Mouse (Mus musculus) adrenal gland, adult (tissue): ENCODE measurements around the gene Dtx3.
A peak's percentile ranks its signal among the peaks of the same experiment; 100 is the strongest.

Experiments
- DNase-seq, 2 experiments: peaks; one replicate each; pipeline ENCODE4 v3.0.0; 2022 to 2023; ENCODE audit warnings: low spot score in 1 of 2; ENCODE audit not compliant: inconsistent age in 2 of 2

The Dtx3 gene

DNA sequence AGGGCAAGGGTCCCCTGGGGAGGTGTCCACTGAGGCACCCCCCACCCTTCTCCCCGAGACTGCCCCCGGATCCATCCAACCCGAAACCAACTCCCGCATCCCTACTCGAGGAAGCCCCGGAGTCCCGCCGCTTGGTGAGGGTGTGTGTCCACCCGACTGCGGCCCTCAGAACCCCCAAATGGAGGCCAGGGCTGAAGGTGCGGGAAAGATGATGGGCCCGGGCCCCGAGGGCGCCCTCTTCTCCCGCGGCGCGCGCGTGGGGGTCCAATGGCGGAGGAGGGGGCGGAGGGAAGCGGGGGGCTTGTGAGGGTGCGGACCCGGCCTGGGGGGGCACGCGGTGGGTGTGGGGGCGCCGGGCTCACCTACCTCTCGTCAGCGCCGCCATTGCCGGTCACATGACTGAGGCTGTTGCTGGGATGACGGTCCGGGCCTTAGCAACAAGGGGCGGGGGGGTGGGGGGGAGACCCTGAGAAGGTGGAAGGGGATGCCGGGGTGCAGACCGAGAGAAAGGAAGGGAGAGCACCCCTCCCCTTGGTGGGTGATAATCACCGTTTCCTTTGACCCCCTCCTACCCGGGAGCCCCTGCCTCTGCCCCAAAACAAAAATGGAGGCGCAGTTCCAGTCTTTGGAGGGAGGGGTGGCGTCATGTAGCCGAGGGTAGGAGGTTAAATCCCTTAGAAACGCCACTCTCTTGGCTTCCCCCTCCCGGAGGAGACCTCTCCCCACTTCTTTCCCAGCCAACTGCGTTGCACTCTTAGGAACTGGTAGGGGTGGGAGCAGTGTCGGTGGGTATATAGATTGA lies at the start of gene Dtx3:
Gene Dtx3, minus strand, starts transcription at position 401 of the 802 bp plus-strand sequence.
- peak; percentile 59 to 78 for DNase-seq

GRCm38 (mm10) chr10:127238241-127238824 lies 42.8 kb upstream of the Dtx3 start:
- DNase-seq = no peak

DNA sequence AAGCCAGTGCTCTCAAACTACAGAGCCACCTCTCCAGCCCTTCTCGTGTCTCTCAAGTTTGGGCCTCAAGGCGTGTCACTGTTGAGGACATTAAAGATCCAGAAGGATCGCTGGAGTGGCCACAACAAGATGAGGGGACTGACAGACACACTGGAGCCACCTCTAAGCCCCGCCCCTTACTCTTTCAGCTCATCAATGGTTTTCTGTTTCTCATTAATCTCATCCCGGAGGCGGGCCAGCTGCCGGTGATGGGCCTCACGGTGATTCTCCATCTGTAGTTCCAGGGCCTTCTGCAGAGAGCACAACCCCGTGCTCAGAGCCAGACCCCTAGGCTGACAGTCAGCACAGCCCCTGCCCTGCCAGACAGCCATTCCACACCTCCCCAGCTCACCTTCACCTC lies 41.0 kb upstream of the Dtx3 start:
- no peak for DNase-seq

GRCm38 (mm10) chr10:127233141-127233540 lies 37.6 kb upstream of the Dtx3 start:
- DNase-seq = no peak

DNA sequence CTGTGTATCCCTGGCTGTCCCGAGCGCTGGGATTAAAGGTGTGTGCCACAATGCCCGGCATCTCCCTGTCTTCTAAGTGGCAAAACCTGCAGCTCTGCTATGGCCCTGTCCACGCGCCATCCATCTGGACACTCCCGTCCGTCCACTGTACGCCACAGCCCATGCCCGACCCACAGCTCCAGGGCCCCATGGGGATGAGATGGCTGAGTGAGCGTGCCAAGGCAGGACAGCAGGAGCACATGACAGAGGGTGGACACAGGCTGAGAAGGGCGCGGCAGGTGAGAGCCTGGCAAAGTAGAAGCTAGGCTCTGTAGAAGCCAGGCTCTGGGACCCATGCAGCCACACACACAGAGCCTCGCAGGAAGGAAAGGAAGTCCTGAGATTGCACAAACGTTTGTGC lies 36.2 kb upstream of the Dtx3 start:
- no peak for DNase-seq

DNA sequence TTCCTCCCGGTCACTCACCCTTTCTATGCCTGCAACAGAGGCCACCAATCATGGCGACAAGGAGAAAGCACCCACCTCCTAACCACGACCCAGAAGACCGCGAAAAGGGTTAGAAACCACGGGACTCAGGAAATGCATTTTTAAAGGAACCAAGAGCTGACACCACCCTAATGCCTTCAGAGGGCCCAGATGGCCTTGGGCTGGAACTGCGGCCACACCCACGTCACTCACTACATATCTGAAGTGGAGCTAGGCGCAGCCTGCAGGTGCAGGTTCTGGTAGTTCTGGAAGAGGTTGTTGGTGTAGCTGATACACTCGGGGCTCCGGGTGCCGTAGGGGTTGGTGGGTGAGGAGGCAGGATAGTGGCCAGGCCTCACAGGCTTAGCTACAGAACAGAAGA lies 35.2 kb upstream of the Dtx3 start:
- no peak for DNase-seq

- DNase-seq = peak; percentile 29 to 90
Observed at GRCm38 (mm10) chr10:127228897-127229296, 33.4 kb upstream of the Dtx3 start.

DNA sequence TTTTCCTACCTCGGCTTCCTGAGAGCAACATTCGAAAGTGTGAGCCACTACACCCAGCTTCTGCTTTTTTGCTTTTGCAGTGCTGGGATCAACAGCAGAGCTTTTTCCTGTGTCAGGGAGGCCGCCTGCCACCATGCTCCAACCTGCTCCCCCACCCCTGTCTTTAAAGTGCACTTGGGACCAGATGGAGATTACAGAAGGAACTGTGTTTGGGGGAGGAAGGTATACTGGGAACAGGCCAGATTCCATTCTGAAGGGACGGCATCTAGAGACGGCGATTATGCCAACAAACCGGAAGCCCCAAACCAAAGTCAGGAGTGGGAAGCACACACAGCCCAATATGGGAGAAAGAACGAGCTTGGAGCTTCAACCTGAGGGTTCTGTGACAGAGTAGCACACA lies 31.6 kb upstream of the Dtx3 start:
- DNase-seq = no peak

GRCm38 (mm10) chr10:127226318-127226895 lies 30.9 kb upstream of the Dtx3 start:
- peak; percentile 55 to 83 for DNase-seq

DNA sequence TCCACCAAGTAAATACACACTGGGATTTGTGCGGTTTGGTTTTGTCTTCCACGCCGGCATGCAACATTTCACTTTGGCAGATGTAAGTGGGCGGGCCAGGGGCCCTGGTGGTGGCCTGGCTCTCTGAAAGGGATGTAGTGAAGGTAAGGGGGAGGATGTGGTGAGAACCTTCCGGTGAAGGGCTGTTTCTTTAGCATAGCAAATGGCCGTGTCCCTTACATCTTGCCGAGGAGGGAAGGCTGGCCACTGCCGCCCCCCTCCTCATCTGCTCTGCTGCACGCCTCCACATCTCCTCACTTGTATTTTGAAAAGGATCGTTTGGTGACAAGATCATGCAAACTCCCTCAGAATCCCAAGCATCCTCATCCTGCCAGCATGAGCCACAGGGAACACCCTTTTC lies 30.2 kb upstream of the Dtx3 start:
- DNase-seq = no peak

DNA sequence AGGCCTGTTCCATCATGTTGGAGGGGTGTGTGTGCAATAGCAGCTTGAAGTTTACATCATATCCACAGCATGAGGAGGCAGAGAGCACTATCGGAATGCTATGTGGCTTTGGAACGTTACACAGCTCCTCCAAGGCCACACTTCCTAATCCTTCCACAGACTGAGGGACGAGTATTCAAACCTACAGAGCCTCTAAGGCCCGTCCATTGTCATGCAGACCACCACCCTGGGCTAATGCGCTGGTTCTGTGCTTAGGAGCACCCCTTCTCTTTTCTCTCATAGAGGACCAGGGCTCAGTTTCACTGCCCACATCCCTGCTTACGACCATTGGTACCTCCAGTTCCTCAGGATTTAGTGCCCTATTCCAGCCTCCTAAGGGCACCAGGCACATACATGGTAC lies 29.7 kb upstream of the Dtx3 start:
- DNase-seq = no peak

- DNase-seq = no peak
Observed at GRCm38 (mm10) chr10:127218339-127218738, 22.8 kb upstream of the Dtx3 start.

DNA sequence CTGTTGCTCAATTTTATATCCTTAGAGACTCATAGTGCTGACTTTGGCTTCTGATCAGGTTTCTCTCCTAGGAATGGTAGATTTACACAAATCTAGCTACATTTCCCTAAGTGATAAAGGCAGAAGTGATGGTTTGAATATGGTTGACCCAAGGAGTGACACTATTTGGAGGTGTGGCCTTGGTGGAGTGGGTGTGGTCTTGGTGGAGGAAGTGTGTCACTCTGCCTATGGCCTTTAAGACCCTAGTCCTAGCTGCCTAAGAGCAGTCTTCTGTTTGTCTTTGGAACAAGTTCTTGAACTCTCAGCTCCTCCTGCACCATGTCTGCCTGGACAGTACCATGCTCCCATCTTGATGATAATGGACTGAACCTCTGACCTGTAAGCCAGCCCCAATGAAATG lies 21.6 kb upstream of the Dtx3 start:
- DNase-seq = no peak

DNA sequence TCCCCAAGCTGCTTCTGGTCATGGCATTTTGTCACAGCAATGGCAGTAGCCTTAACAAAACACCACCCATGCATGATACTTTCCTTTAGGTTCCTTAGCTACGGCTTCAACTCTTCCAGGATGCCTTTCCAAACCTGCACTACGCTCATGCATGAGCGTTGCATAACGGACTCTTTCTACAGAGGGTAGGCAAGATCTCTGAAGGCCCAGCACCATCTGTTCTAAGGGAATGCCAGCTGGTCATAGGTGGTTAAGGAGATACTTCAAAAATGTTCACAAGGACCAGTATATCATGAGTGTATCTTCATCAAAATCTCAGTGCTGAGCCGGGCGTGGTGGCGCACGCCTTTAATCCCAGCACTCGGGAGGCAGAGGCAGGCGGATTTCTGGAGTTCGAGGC lies 20.9 kb upstream of the Dtx3 start:
- no peak for DNase-seq

DNA sequence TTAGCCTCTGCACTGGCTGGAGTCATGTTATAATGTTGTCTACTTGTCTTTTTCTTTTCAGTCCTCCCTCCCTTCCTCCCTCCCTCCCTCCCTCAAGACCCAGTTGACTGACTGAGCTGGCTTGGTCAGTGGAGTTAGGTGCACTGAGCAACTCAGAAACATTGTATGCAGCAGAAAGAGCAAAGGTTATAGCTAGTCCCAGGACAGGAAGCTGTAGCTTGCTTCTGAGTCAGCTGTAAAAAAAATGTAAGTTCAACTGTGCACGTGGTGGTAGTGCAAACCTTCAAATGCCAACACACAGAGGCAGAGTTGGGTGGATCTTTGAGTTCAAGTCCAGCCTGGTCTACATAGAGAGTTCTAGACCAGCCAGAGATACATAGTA lies 18.9 kb upstream of the Dtx3 start:
- DNase-seq = no peak

DNA sequence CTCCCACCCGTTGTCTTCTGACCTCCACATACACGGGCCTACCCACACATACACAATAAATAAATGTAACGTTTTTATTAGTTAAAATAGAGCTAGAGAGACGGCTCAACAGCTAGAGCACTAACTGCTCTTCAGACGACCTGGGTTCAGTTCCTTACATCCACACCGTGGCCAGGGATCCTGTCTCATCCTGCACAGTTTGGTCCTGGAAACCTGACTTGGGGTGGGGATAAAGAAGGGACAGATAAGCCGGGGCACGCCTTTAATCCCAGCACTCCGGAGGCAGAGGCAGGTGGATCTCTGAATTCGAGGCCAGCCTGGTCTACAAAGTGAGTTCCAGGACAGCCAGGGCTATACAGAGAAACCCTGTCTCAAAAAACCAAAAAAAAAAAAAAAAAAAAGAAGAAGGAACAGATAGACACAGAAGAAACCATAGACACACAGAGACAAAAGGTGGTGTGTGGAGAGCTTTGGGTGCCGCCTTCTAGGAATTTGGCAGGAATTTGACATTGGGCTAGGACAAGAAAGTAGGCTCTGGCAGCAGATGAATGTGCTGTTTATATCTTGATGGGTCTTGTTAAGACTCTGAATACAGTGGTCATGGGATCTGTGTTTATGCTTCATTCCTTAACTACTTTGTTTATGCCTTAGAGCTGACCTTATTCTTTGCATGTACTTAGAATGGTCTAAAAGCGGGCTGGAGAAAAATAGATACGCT lies 18.3 kb upstream of the Dtx3 start:
- DNase-seq = no peak

DNA sequence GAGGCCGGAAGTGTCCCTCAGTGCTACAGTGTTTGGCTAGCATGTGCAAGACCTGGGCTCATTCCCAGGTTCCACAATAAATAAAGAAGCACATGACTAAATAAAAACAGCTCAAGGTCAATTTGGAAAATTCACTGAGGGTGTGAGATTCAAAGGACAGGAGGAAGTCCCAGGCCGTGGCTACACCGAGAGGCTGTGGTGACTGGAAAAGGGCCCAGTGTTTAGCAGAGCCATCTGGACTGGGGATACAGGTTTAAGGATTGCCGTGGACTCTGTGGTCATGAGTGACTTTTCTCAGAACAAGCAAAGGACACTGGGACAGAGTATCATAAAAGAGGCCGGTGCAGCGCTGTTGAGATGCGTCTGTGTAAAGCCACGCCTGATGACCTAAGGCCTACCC lies 17.7 kb upstream of the Dtx3 start:
- DNase-seq = peak in 1 of 2 experiments; percentile 24

DNA sequence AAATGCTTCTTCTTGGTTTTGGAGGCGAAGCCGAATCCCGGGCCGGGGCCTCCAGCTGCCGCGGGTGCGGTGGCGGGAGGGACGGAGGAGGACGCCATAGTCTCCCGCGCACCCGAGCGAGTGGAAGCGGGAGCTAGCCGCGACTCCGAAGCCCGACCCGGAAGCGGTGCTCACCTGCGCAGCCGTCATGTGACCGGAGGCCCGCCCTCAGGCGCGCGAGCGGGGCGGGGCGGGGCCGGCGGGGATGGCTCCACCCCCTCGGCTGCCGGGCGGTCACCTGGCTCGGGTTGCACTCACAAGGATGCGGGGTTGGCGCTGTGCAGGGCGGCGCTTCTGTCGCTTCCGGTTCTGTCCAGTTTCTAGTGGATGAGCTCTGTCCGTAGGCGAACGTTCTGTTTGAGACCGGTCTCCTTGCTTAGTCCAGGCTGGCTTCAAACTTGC lies 15.9 kb upstream of the Dtx3 start, which contains the start of gene Pip4k2c:
Gene Pip4k2c, minus strand, starts transcription at position 172 of the 441 bp plus-strand sequence.
- DNase-seq = peak; percentile 96 to 97

DNA sequence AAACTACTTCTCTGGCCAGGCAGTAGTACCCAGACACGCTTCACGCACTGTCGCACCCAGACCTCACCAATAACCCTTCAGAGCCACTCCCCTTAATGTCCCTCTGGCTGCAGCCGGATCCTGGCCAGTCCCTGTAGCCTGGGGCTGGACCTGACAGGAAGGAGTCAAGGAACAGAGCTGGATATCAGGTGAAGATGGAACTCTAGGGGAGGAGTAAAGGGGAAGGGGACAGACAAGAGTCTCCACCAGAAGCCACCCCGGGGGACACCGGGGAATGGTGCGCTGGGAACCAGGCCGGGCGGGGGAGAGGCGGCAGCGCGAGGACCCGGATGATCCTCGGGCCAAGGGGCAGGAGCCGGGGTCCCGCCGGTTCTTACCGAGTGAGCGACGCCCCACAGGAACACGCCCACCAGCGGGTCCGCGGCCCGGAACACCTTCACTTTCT lies 15.5 kb upstream of the Dtx3 start:
- DNase-seq = no peak

DNA sequence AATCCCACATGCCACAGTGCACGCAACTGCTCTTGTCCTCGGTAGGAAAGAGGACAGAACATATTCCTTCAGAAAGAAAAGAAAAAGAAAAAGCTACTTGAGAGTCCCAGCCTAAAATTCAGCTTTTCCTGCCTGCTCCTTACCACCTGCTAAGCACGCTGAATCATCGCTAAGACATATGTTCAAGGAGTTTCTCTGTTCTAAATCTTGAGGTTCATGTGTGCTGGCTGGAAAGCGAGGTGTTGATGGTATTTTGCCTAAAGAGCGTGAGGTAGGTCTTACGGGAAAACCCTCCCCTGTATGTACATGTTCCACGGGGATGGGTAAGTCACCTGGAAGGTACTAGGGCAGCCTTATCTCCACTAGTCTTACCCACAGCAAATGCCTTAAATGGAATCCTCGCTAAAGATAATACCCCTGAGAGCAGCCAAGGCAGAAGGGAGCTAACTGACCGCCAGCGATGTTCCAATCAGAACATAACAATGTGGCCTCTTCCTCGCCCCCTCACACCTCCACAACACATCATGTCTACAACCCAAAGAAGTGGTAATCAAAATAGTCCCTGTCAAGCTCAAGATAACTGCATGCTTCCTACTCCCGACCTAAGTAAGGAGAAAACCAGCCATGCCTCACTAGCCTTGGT lies 14.5 kb upstream of the Dtx3 start:
- DNase-seq = no peak

DNA sequence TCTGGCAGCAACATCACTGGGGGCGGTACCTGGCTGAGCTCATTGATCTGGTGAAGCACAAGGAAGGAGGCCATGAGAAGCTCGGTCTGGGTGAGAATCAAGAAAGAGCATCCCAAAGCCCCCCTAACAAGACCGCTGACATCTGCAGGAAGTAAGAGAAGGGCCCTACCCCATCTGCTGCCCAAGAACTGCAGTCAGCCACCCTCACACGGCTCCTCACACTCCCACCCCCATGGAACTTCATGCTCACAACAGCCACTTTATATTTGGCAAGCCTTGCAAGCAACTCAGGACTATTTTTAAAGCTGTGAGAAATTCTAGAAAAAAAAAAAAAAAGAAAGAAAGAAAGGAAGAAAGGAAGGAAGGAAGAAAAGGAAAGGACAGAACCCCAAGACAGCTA lies 13.4 kb upstream of the Dtx3 start:
- no peak for DNase-seq
